Mouse (Mus musculus): ENCODE data around the gene Serpina1a. TPM values are rescaled to one million over a fixed set of nuclear protein-coding genes. Genes with fewer than 3 reads are reported as not detected.
"Not testable (repeated sequence)": the region's sequence is repeated elsewhere in the genome, so short reads cannot be mapped to it uniquely, and the experiment has no call there.

The Serpina1a gene
- 0.51 and 4.1 TPM in 2 replicates for polyA plus RNA-seq (2015; fragmentation: Nextera tagmentation; extraction: Ambion mirVana)

GRCm38 (mm10) chr12:103863101-103863974, at the start of gene Serpina1a:
TSS of gene Serpina1a (minus strand) at chr12:103863562.
- not testable (repeated sequence) for H3K27me3 ChIP-seq; H3K9ac ChIP-seq; H3K36me3 ChIP-seq; H3K27ac ChIP-seq; H3K4me1 ChIP-seq; ATAC-seq (ENCODE audit: borderline replicate concordance, extremely low read depth, low FRiP score, low TSS enrichment); H3K4me2 ChIP-seq; H3K9me3 ChIP-seq; H3K4me3 ChIP-seq
- WGBS: 71% methylated on average over 9 of the region's 9 CpGs

DNA sequence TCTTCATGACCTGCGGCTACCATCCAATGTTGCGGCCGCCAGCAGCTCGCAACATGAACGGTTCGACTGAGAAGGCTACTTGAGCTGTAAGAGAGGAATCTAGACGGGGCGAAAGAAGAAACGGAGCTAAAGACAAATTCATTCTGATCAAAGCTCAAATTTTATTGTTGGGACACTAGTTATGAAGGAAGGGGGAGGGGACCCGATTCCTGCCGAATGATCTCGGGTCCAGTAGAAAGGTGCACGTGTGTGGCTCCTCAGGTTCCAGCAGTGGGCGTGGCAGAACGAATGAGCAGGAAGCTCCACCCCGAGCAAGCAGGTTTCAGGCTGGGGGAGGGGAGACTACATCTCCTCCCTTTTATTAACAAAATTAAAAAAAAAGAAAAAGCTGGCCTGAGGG, 45.8 kb upstream of the Serpina1a start:
- H3K27ac ChIP-seq; H3K4me1 ChIP-seq; ATAC-seq (ENCODE audit: borderline replicate concordance, extremely low read depth, low FRiP score, low TSS enrichment); H3K36me3 ChIP-seq; H3K27me3 ChIP-seq; H3K9ac ChIP-seq; H3K4me2 ChIP-seq; H3K9me3 ChIP-seq; H3K4me3 ChIP-seq: not testable (repeated sequence)
- WGBS: 94% methylated on average over 10 of the region's 16 CpGs

- 36% methylated on average over 1 of the region's 1 CpGs for WGBS
- not testable (repeated sequence) for H3K4me3 ChIP-seq; H3K27me3 ChIP-seq; H3K9me3 ChIP-seq; H3K4me1 ChIP-seq; H3K36me3 ChIP-seq; H3K4me2 ChIP-seq; ATAC-seq (ENCODE audit: borderline replicate concordance, extremely low read depth, low FRiP score, low TSS enrichment); H3K27ac ChIP-seq; H3K9ac ChIP-seq
These were observed 44.4 kb upstream of the Serpina1a start for GRCm38 (mm10) chr12:103907746-103908145.

DNA sequence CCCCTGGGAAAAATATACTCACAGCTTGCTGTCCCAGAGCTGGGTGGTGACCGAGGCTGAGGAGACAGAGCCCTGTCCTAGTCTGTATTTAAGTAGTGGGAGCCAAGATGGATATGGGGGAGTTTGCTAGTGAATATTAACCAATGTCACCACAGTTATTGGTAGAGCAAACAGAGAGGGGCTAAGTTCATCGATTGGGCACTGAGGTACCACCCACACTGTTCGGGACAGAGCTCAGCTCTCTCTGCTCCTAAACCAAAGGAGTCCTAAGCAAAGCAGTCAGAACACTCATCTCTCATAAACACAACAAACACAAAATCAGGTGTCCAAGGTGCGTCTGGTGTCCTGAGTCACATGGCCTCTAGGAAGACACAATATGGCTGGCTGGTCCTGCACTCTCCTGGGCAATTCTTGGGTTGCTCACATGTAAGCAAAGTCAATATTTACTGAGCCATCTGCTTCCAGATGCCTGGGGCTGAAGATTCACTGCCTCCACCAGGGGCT, 41.5 kb upstream of the Serpina1a start, which contains the start of gene Serpina1c:
Gene Serpina1c, minus strand, starts transcription at position 51 of the 504 bp plus-strand sequence.
- ATAC-seq (ENCODE audit: borderline replicate concordance, extremely low read depth, low FRiP score, low TSS enrichment); H3K4me2 ChIP-seq; H3K27me3 ChIP-seq; H3K4me1 ChIP-seq; H3K9ac ChIP-seq; H3K36me3 ChIP-seq; H3K9me3 ChIP-seq; H3K27ac ChIP-seq; H3K4me3 ChIP-seq: not testable (repeated sequence)
- 74% methylated on average over 4 of the region's 4 CpGs for WGBS

GRCm38 (mm10) chr12:103901929-103902328, 38.6 kb upstream of the Serpina1a start:
- not testable (repeated sequence) for H3K27ac ChIP-seq; H3K36me3 ChIP-seq; H3K4me3 ChIP-seq; ATAC-seq (ENCODE audit: borderline replicate concordance, extremely low read depth, low FRiP score, low TSS enrichment); H3K9me3 ChIP-seq; H3K27me3 ChIP-seq; H3K9ac ChIP-seq; H3K4me1 ChIP-seq; H3K4me2 ChIP-seq
- 79% methylated on average over 3 of the region's 3 CpGs for WGBS

DNA sequence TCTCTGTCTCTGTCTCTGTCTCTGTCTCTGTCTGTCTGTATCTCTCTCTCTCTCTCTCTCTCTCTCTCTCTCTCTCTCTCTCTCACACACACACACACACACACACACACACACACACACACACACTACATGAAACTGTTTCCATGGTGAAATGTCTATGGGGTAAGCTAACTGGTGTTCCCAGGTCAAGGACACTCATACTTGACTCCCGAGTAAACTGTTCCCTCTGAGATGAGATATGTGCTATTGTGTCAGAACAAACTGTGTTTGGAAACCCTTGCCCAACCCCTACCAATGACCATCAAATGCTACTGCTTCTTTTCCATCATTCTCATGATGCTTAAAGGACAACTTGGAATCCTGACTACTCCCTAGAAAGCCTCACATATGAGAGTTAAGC, 3.5 kb upstream of the Serpina1a start:
- not testable (repeated sequence) for H3K9ac ChIP-seq; H3K4me2 ChIP-seq; H3K4me3 ChIP-seq; H3K9me3 ChIP-seq; H3K36me3 ChIP-seq; H3K27ac ChIP-seq; H3K4me1 ChIP-seq; ATAC-seq (ENCODE audit: borderline replicate concordance, extremely low read depth, low FRiP score, low TSS enrichment); H3K27me3 ChIP-seq
- 58% methylated on average over 1 of the region's 1 CpGs for WGBS

DNA sequence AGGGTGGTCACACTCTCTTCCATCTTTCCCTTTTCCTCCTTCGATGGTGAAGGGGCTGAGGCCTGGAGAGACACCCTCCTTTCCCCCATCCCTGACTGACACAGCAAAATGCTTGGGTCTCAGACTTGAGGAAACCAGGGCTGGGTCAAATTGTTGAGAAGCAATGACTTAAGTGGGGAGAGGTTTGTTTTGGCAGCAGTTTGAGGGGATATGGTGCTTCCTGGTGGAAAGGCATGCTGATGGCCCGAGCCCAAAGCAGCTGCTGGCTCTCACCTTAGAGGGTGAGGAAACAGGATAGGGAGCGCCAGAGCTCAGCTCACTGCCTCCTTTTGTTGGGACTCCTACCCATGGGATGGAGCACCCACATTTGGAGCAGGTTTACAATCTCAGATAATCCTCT, 2.4 kb downstream of the Serpina1a start:
- no peaks in the 10 kb centered on the region for H3K4me1 ChIP-seq
- no peaks in the 10 kb centered on the region for H3K27me3 ChIP-seq
- ATAC-seq (ENCODE audit: borderline replicate concordance, extremely low read depth, low FRiP score, low TSS enrichment): no peak
- no peaks in the 10 kb centered on the region for H3K36me3 ChIP-seq
- H3K27ac ChIP-seq: no peak overlapping the region
- H3K9ac ChIP-seq: no peak overlapping the region
- no peak overlapping the region for H3K4me3 ChIP-seq
- no peak overlapping the region for H3K4me2 ChIP-seq
- WGBS: 37% methylated on average over 3 of the region's 3 CpGs
- H3K9me3 ChIP-seq: no peaks in the 10 kb centered on the region

- not testable (repeated sequence) for H3K27me3 ChIP-seq; H3K36me3 ChIP-seq; H3K4me1 ChIP-seq; H3K27ac ChIP-seq; H3K9me3 ChIP-seq; H3K4me2 ChIP-seq; H3K9ac ChIP-seq; H3K4me3 ChIP-seq; ATAC-seq (ENCODE audit: borderline replicate concordance, extremely low read depth, low FRiP score, low TSS enrichment)
- 60% methylated on average over 3 of the region's 4 CpGs for WGBS
These were observed 2.8 kb downstream of the Serpina1a start for GRCm38 (mm10) chr12:103860571-103860970.

DNA sequence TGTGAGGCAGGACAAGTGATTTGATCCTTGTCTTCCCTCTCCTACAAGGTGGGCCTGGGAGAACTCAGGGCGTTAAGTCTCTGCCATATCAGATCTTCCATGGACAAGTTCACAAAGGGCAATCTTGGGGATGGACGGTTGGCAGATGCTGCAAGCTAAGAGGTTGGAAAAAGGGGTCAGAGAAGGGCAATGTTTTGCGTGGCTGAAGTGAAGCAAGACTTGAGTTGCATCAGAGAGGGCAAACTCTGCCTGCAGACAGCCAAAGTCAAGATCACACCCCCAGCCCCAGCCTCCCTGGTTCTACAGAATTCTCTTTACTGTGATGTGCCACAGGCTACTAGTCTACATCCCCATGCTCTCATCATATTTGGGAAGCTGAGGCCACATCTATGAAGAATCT, 3.8 kb downstream of the Serpina1a start:
- 61% methylated on average over 3 of the region's 3 CpGs for WGBS
- H3K4me3 ChIP-seq; ATAC-seq (ENCODE audit: borderline replicate concordance, extremely low read depth, low FRiP score, low TSS enrichment): not testable (repeated sequence)

GRCm38 (mm10) chr12:103853032-103853431, 10.3 kb downstream of the Serpina1a start:
- not testable (repeated sequence) for H3K4me2 ChIP-seq, H3K9ac ChIP-seq
- WGBS: 89% methylated on average over 2 of the region's 2 CpGs

More for the DNA sequence above, 3.8 kb downstream of the Serpina1a start:
- not testable (repeated sequence) for H3K36me3 ChIP-seq, H3K9me3 ChIP-seq, H3K4me2 ChIP-seq, H3K9ac ChIP-seq, H3K27me3 ChIP-seq, H3K4me1 ChIP-seq, H3K27ac ChIP-seq

GRCm38 (mm10) chr12:103830273-103830672, 33.1 kb downstream of the Serpina1a start, which contains the start of gene Serpina1b:
TSS of gene Serpina1b (minus strand) at chr12:103830373.
- H3K4me2 ChIP-seq; H3K4me3 ChIP-seq; H3K27me3 ChIP-seq; H3K9me3 ChIP-seq; H3K9ac ChIP-seq; H3K27ac ChIP-seq; H3K36me3 ChIP-seq; H3K4me1 ChIP-seq; ATAC-seq (ENCODE audit: borderline replicate concordance, extremely low read depth, low FRiP score, low TSS enrichment): not testable (repeated sequence)
- WGBS: 78% methylated on average over 4 of the region's 4 CpGs

More at GRCm38 (mm10) chr12:103853032-103853431, 10.3 kb downstream of the Serpina1a start:
- H3K9me3 ChIP-seq; H3K4me3 ChIP-seq; H3K27me3 ChIP-seq; H3K36me3 ChIP-seq; H3K27ac ChIP-seq; H3K4me1 ChIP-seq; ATAC-seq (ENCODE audit: borderline replicate concordance, extremely low read depth, low FRiP score, low TSS enrichment): not testable (repeated sequence)

GRCm38 (mm10) chr12:103827661-103828372, 35.5 kb downstream of the Serpina1a start:
- not testable (repeated sequence) for H3K9ac ChIP-seq; H3K9me3 ChIP-seq; H3K4me1 ChIP-seq; ATAC-seq (ENCODE audit: borderline replicate concordance, extremely low read depth, low FRiP score, low TSS enrichment); H3K27me3 ChIP-seq; H3K27ac ChIP-seq; H3K4me2 ChIP-seq; H3K36me3 ChIP-seq; H3K4me3 ChIP-seq
- WGBS: 68% methylated on average over 6 of the region's 6 CpGs

Data from lung, embryonic 15.5 days (tissue).